Mouse (Mus musculus): ENCODE data around the gene Nog. TPM values are rescaled to one million over a fixed set of nuclear protein-coding genes. Genes with fewer than 3 reads are reported as not detected.
A peak's percentile ranks its signal among the peaks of the same experiment; 100 is the strongest.

Nog gene
- polyA plus RNA-seq, 1 experiment from 2014 or later = 2.6 TPM

GRCm38 (mm10) chr11:89317757-89318156 is 15.6 kb upstream of the Nog start:
- ATAC-seq (ENCODE audit: insufficient number of reproducible peaks, low FRiP score, low TSS enrichment, low read depth) (no peak), DNase-seq (ENCODE audit: low spot score) (no peak)
- Histone ChIP-seq H3K9ac (ENCODE audit: low read length) (no peak overlapping the region), H3K9me3 (ENCODE audit: control insufficient read depth, low read length) (no peaks in the 10 kb centered on the region), H3K27me3 (ENCODE audit: control insufficient read depth, insufficient read depth, low read length) (no peaks in the 10 kb centered on the region), H3K4me3 (ENCODE audit: low read depth, low read length) (no peak overlapping the region), H3K36me3 (ENCODE audit: control insufficient read depth, insufficient read depth, low read length) (no peaks in the 10 kb centered on the region), H3K4me1 (ENCODE audit: control insufficient read depth, insufficient read depth, low read length) (no peaks in the 10 kb centered on the region), H3K27ac (replicated peaks; ENCODE audit: low read depth, low read length) (no peak overlapping the region), H3K4me2 (ENCODE audit: low read depth, severe bottlenecking) (no peak overlapping the region)
- 75% methylated on average over 3 of the region's 3 CpGs for WGBS

- Histone ChIP-seq H3K36me3 (ENCODE audit: control insufficient read depth, insufficient read depth, low read length) (no peaks in the 10 kb centered on the region), H3K9me3 (ENCODE audit: control insufficient read depth, low read length) (no peaks in the 10 kb centered on the region), H3K4me2 (ENCODE audit: low read depth, severe bottlenecking) (no peak overlapping the region), H3K27ac (replicated peaks; ENCODE audit: low read depth, low read length) (no peak overlapping the region), H3K4me3 (ENCODE audit: low read depth, low read length) (no peak overlapping the region), H3K9ac (ENCODE audit: low read length) (no peak overlapping the region), H3K27me3 (ENCODE audit: control insufficient read depth, insufficient read depth, low read length) (no peaks in the 10 kb centered on the region), H3K4me1 (ENCODE audit: control insufficient read depth, insufficient read depth, low read length) (no peaks in the 10 kb centered on the region)
- ATAC-seq (ENCODE audit: insufficient number of reproducible peaks, low FRiP score, low TSS enrichment, low read depth) (no peak), DNase-seq (ENCODE audit: low spot score) (no peak)
- WGBS = 56% methylated on average over 5 of the region's 5 CpGs
These were observed 12.2 kb upstream of the Nog start for GRCm38 (mm10) chr11:89314374-89314773.

- Histone ChIP-seq H3K9ac (ENCODE audit: low read length) (no peak overlapping the region), H3K4me1 (ENCODE audit: control insufficient read depth, insufficient read depth, low read length) (no peaks in the 10 kb centered on the region), H3K27ac (replicated peaks; ENCODE audit: low read depth, low read length) (no peak overlapping the region), H3K4me3 (ENCODE audit: low read depth, low read length) (no peak overlapping the region), H3K36me3 (ENCODE audit: control insufficient read depth, insufficient read depth, low read length) (no peaks in the 10 kb centered on the region), H3K27me3 (ENCODE audit: control insufficient read depth, insufficient read depth, low read length) (no peaks in the 10 kb centered on the region), H3K9me3 (ENCODE audit: control insufficient read depth, low read length) (no peaks in the 10 kb centered on the region), H3K4me2 (ENCODE audit: low read depth, severe bottlenecking) (no peak overlapping the region)
- WGBS = 33% methylated on average over 3 of the region's 3 CpGs
- DNase-seq (ENCODE audit: low spot score) (no peak), ATAC-seq (ENCODE audit: insufficient number of reproducible peaks, low FRiP score, low TSS enrichment, low read depth) (no peak)
These were observed 10.2 kb upstream of the Nog start for GRCm38 (mm10) chr11:89312378-89312777.

- Histone ChIP-seq H3K9me3 (ENCODE audit: control insufficient read depth, low read length) (no peaks in the 10 kb centered on the region), H3K4me3 (ENCODE audit: low read depth, low read length) (no peak overlapping the region), H3K27me3 (ENCODE audit: control insufficient read depth, insufficient read depth, low read length) (no peaks in the 10 kb centered on the region), H3K36me3 (ENCODE audit: control insufficient read depth, insufficient read depth, low read length) (no peaks in the 10 kb centered on the region), H3K27ac (replicated peaks; ENCODE audit: low read depth, low read length) (no peak overlapping the region), H3K4me1 (ENCODE audit: control insufficient read depth, insufficient read depth, low read length) (no peaks in the 10 kb centered on the region), H3K9ac (ENCODE audit: low read length) (no peak overlapping the region), H3K4me2 (ENCODE audit: low read depth, severe bottlenecking) (no peak overlapping the region)
- ATAC-seq (ENCODE audit: insufficient number of reproducible peaks, low FRiP score, low TSS enrichment, low read depth) (no peak), DNase-seq (ENCODE audit: low spot score) (no peak)
- WGBS = 69% methylated on average over 11 of the region's 11 CpGs
These were observed 8.1 kb upstream of the Nog start for GRCm38 (mm10) chr11:89310217-89310616.

GRCm38 (mm10) chr11:89303421-89303820 is 1.3 kb upstream of the Nog start:
- peaks cover 7% of the 10 kb centered on the region for H3K4me1 ChIP-seq (ENCODE audit: control insufficient read depth, insufficient read depth, low read length)
- ATAC-seq (ENCODE audit: insufficient number of reproducible peaks, low FRiP score, low TSS enrichment, low read depth) = peak; percentile 23; the same call in 1 of the 2 replicates
- WGBS = 2% methylated on average over 16 of the region's 16 CpGs
- H3K36me3 ChIP-seq (ENCODE audit: control insufficient read depth, insufficient read depth, low read length) = no peaks in the 10 kb centered on the region
- H3K4me3 ChIP-seq (ENCODE audit: low read depth, low read length) = peak overlapping the region; percentile 55; the same call in 1 of the 2 replicates
- H3K27ac ChIP-seq (replicated peaks; ENCODE audit: low read depth, low read length) = no peak overlapping the region
- DNase-seq (ENCODE audit: low spot score) = peak; percentile 93
- H3K9me3 ChIP-seq (ENCODE audit: control insufficient read depth, low read length) = no peaks in the 10 kb centered on the region
- H3K9ac ChIP-seq (ENCODE audit: low read length) = no peak overlapping the region
- H3K27me3 ChIP-seq (ENCODE audit: control insufficient read depth, insufficient read depth, low read length) = peaks cover 19% of the 10 kb centered on the region
- H3K4me2 ChIP-seq (ENCODE audit: low read depth, severe bottlenecking) = peak overlapping the region; percentile 95

GRCm38 (mm10) chr11:89302816-89303180 is 666 bp upstream of the Nog start:
- H3K27ac ChIP-seq (replicated peaks; ENCODE audit: low read depth, low read length) = no peak overlapping the region
- peak overlapping the region; percentile 56 for H3K9ac ChIP-seq (ENCODE audit: low read length)
- no peaks in the 10 kb centered on the region for H3K36me3 ChIP-seq (ENCODE audit: control insufficient read depth, insufficient read depth, low read length)
- H3K27me3 ChIP-seq (ENCODE audit: control insufficient read depth, insufficient read depth, low read length) = peaks cover 19% of the 10 kb centered on the region
- H3K9me3 ChIP-seq (ENCODE audit: control insufficient read depth, low read length) = no peaks in the 10 kb centered on the region
- under 1% methylated on average over 19 of the region's 29 CpGs for WGBS
- ATAC-seq (ENCODE audit: insufficient number of reproducible peaks, low FRiP score, low TSS enrichment, low read depth) = no peak
- peak; percentile 71 for DNase-seq (ENCODE audit: low spot score)
- peak overlapping the region; percentile 55 for H3K4me3 ChIP-seq (ENCODE audit: low read depth, low read length)
- H3K4me2 ChIP-seq (ENCODE audit: low read depth, severe bottlenecking) = peak overlapping the region; percentile 95
- peaks cover 9% of the 10 kb centered on the region for H3K4me1 ChIP-seq (ENCODE audit: control insufficient read depth, insufficient read depth, low read length)

- H3K27me3 ChIP-seq (ENCODE audit: control insufficient read depth, insufficient read depth, low read length) = peaks cover 19% of the 10 kb centered on the region
- peaks cover 9% of the 10 kb centered on the region for H3K4me1 ChIP-seq (ENCODE audit: control insufficient read depth, insufficient read depth, low read length)
These were observed 639 bp downstream of the Nog start for GRCm38 (mm10) chr11:89301331-89302055.

GRCm38 (mm10) chr11:89299784-89300775 is 2.1 kb downstream of the Nog start:
- Histone ChIP-seq H3K36me3 (ENCODE audit: control insufficient read depth, insufficient read depth, low read length) (no peaks in the 10 kb centered on the region), H3K4me1 (ENCODE audit: control insufficient read depth, insufficient read depth, low read length) (peaks cover 9% of the 10 kb centered on the region), H3K27me3 (ENCODE audit: control insufficient read depth, insufficient read depth, low read length) (peaks cover 19% of the 10 kb centered on the region), H3K9ac (ENCODE audit: low read length) (no peak overlapping the region), H3K27ac (replicated peaks; ENCODE audit: low read depth, low read length) (no peak overlapping the region), H3K4me2 (ENCODE audit: low read depth, severe bottlenecking) (peak overlapping the region; percentile 67), H3K4me3 (ENCODE audit: low read depth, low read length) (peak overlapping the region; percentile 4), H3K9me3 (ENCODE audit: control insufficient read depth, low read length) (no peaks in the 10 kb centered on the region)
- DNase-seq (ENCODE audit: low spot score) = peak; percentile 54
- under 1% methylated on average over 25 of the region's 26 CpGs for WGBS
- no peak for ATAC-seq (ENCODE audit: insufficient number of reproducible peaks, low FRiP score, low TSS enrichment, low read depth)

More at GRCm38 (mm10) chr11:89301331-89302055, 639 bp downstream of the Nog start:
- no peaks in the 10 kb centered on the region for H3K36me3 ChIP-seq (ENCODE audit: control insufficient read depth, insufficient read depth, low read length)
- DNase-seq (ENCODE audit: low spot score) (peak; percentile 67), ATAC-seq (ENCODE audit: insufficient number of reproducible peaks, low FRiP score, low TSS enrichment, low read depth) (0 out of 2 replicates have a peak, but pooled peaks have one; percentile 17)
- peak overlapping the region; percentile 56 for H3K9ac ChIP-seq (ENCODE audit: low read length)
- under 1% methylated on average over 44 of the region's 53 CpGs for WGBS
- no peaks in the 10 kb centered on the region for H3K9me3 ChIP-seq (ENCODE audit: control insufficient read depth, low read length)
- peak overlapping the region; percentile 55 for H3K4me3 ChIP-seq (ENCODE audit: low read depth, low read length)
- peak overlapping the region; percentile 95 for H3K4me2 ChIP-seq (ENCODE audit: low read depth, severe bottlenecking)
- 0 out of 2 replicates have a peak overlapping the region, but pooled peaks have one; percentile 14 for H3K27ac ChIP-seq (replicated peaks; ENCODE audit: low read depth, low read length)
